Mouse (Mus musculus): ENCODE measurements around the gene Cpxm2. TPM values are rescaled to one million over a fixed set of nuclear protein-coding genes. Genes with fewer than 3 reads are reported as not detected.

Gene Cpxm2
- polyA plus RNA-seq (2016; fragmentation: Nextera tagmentation; extraction: Ambion mirVana), result 0.12 and 0.13 TPM in 2 replicates

GRCm38 (mm10) chr7:132154368-132154961 is at the start of gene Cpxm2:
Gene Cpxm2 (minus strand): TSS chr7:132154739.
- Histone ChIP-seq H3K4me1 (no peaks in the 10 kb centered on the region), H3K4me2 (peak within 1 kb of the TSS; percentile 49), H3K9me3 (replicated peaks) (no peaks in the 10 kb centered on the region), H3K27ac (no peak within 1 kb of the TSS), H3K4me3 (peak within 1 kb of the TSS; percentile 14; the same call in 1 of the 2 replicates), H3K27me3 (replicated peaks) (peaks cover 49% of the 10 kb centered on the region), H3K36me3 (no peaks in the 10 kb centered on the region), H3K9ac (no peak within 1 kb of the TSS)
- ATAC-seq, result no peak
- 10% methylated on average over 39 of the region's 43 CpGs for WGBS (ENCODE audit: insufficient replicate concordance)

GRCm38 (mm10) chr7:132204073-132204612 is 49.6 kb upstream of the Cpxm2 start:
- Histone ChIP-seq H3K9ac (no peak overlapping the region), H3K36me3 (no peaks in the 10 kb centered on the region), H3K4me3 (no peak overlapping the region), H3K27ac (no peak overlapping the region), H3K9me3 (replicated peaks) (no peaks in the 10 kb centered on the region), H3K4me1 (no peaks in the 10 kb centered on the region), H3K4me2 (no peak overlapping the region), H3K27me3 (replicated peaks) (0 out of 2 replicates have a peak, but pooled peaks cover 5% of the 10 kb centered on the region)
- no peak for ATAC-seq
- WGBS (ENCODE audit: insufficient replicate concordance), result 22% methylated on average over 1 of the region's 1 CpGs

- ATAC-seq, result no peak
- WGBS (ENCODE audit: insufficient replicate concordance), result 52% methylated on average over 6 of the region's 6 CpGs
Measured at GRCm38 (mm10) chr7:132199686-132200085, 45.1 kb upstream of the Cpxm2 start.

GRCm38 (mm10) chr7:132198806-132199205 is 44.3 kb upstream of the Cpxm2 start:
- Histone ChIP-seq H3K27ac (no peak overlapping the region), H3K27me3 (replicated peaks) (0 out of 2 replicates have a peak, but pooled peaks cover 4% of the 10 kb centered on the region), H3K4me2 (no peak overlapping the region), H3K36me3 (no peaks in the 10 kb centered on the region), H3K4me1 (no peaks in the 10 kb centered on the region), H3K4me3 (no peak overlapping the region), H3K9ac (no peak overlapping the region), H3K9me3 (replicated peaks) (no peaks in the 10 kb centered on the region)
- no peak for ATAC-seq
- 67% methylated on average over 1 of the region's 1 CpGs for WGBS (ENCODE audit: insufficient replicate concordance)

More at GRCm38 (mm10) chr7:132199686-132200085, 45.1 kb upstream of the Cpxm2 start:
- Histone ChIP-seq H3K4me3 (no peak overlapping the region), H3K27me3 (replicated peaks) (0 out of 2 replicates have a peak, but pooled peaks cover 4% of the 10 kb centered on the region), H3K9me3 (replicated peaks) (no peaks in the 10 kb centered on the region), H3K4me2 (no peak overlapping the region), H3K9ac (no peak overlapping the region), H3K36me3 (no peaks in the 10 kb centered on the region), H3K27ac (no peak overlapping the region), H3K4me1 (no peaks in the 10 kb centered on the region)

- Histone ChIP-seq H3K27ac (no peak overlapping the region), H3K4me2 (no peak overlapping the region), H3K27me3 (replicated peaks) (0 out of 2 replicates have a peak, but pooled peaks cover 4% of the 10 kb centered on the region), H3K4me3 (no peak overlapping the region), H3K4me1 (no peaks in the 10 kb centered on the region), H3K9ac (no peak overlapping the region), H3K9me3 (replicated peaks) (no peaks in the 10 kb centered on the region), H3K36me3 (no peaks in the 10 kb centered on the region)
- 39% methylated on average over 7 of the region's 7 CpGs for WGBS (ENCODE audit: insufficient replicate concordance)
- ATAC-seq, result no peak
Measured at GRCm38 (mm10) chr7:132197817-132198475, 43.4 kb upstream of the Cpxm2 start.

- H3K36me3 ChIP-seq, result no peaks in the 10 kb centered on the region
- H3K9ac ChIP-seq, result no peak overlapping the region
- H3K27me3 ChIP-seq (replicated peaks), result 0 out of 2 replicates have a peak, but pooled peaks cover 4% of the 10 kb centered on the region
- no peak overlapping the region for H3K27ac ChIP-seq
- 40% methylated on average over 1 of the region's 1 CpGs for WGBS (ENCODE audit: insufficient replicate concordance)
- H3K4me1 ChIP-seq, result no peaks in the 10 kb centered on the region
- no peak overlapping the region for H3K4me2 ChIP-seq
- no peaks in the 10 kb centered on the region for H3K9me3 ChIP-seq (replicated peaks)
- no peak for ATAC-seq
- H3K4me3 ChIP-seq, result no peak overlapping the region
Measured at GRCm38 (mm10) chr7:132196581-132196980, 42.0 kb upstream of the Cpxm2 start.

GRCm38 (mm10) chr7:132193606-132194005 is 39.1 kb upstream of the Cpxm2 start:
- H3K4me1 ChIP-seq, result no peaks in the 10 kb centered on the region
- WGBS (ENCODE audit: insufficient replicate concordance), result 76% methylated on average over 2 of the region's 2 CpGs
- no peak for ATAC-seq
- no peak overlapping the region for H3K4me3 ChIP-seq
- H3K27ac ChIP-seq, result no peak overlapping the region
- no peak overlapping the region for H3K4me2 ChIP-seq
- H3K9ac ChIP-seq, result no peak overlapping the region
- H3K36me3 ChIP-seq, result no peaks in the 10 kb centered on the region
- H3K27me3 ChIP-seq (replicated peaks), result no peaks in the 10 kb centered on the region
- H3K9me3 ChIP-seq (replicated peaks), result no peaks in the 10 kb centered on the region

GRCm38 (mm10) chr7:132187456-132187855 is 32.9 kb upstream of the Cpxm2 start:
- Histone ChIP-seq H3K9ac (no peak overlapping the region), H3K27ac (no peak overlapping the region), H3K27me3 (replicated peaks) (no peaks in the 10 kb centered on the region), H3K4me3 (no peak overlapping the region), H3K4me2 (no peak overlapping the region), H3K4me1 (no peaks in the 10 kb centered on the region), H3K36me3 (no peaks in the 10 kb centered on the region), H3K9me3 (replicated peaks) (no peaks in the 10 kb centered on the region)
- no peak for ATAC-seq
- 67% methylated on average over 3 of the region's 3 CpGs for WGBS (ENCODE audit: insufficient replicate concordance)

GRCm38 (mm10) chr7:132183892-132184404 is 29.4 kb upstream of the Cpxm2 start:
- no peak for ATAC-seq

GRCm38 (mm10) chr7:132181586-132182198 is 27.2 kb upstream of the Cpxm2 start:
- Histone ChIP-seq H3K9ac (no peak overlapping the region), H3K4me1 (no peaks in the 10 kb centered on the region), H3K9me3 (replicated peaks) (no peaks in the 10 kb centered on the region), H3K4me2 (no peak overlapping the region), H3K36me3 (no peaks in the 10 kb centered on the region), H3K27me3 (replicated peaks) (no peaks in the 10 kb centered on the region), H3K4me3 (no peak overlapping the region), H3K27ac (no peak overlapping the region)
- ATAC-seq, result no peak
- WGBS (ENCODE audit: insufficient replicate concordance), result 78% methylated on average over 4 of the region's 4 CpGs

More at GRCm38 (mm10) chr7:132183892-132184404, 29.4 kb upstream of the Cpxm2 start:
- Histone ChIP-seq H3K27me3 (replicated peaks) (no peaks in the 10 kb centered on the region), H3K4me3 (no peak overlapping the region), H3K4me2 (no peak overlapping the region), H3K27ac (no peak overlapping the region), H3K9me3 (replicated peaks) (no peaks in the 10 kb centered on the region), H3K9ac (no peak overlapping the region), H3K4me1 (no peaks in the 10 kb centered on the region), H3K36me3 (no peaks in the 10 kb centered on the region)
- WGBS (ENCODE audit: insufficient replicate concordance), result 62% methylated on average over 5 of the region's 5 CpGs

- Histone ChIP-seq H3K27me3 (replicated peaks) (no peaks in the 10 kb centered on the region), H3K36me3 (no peaks in the 10 kb centered on the region), H3K9ac (no peak overlapping the region), H3K4me1 (no peaks in the 10 kb centered on the region), H3K4me3 (no peak overlapping the region), H3K4me2 (no peak overlapping the region), H3K9me3 (replicated peaks) (no peaks in the 10 kb centered on the region), H3K27ac (no peak overlapping the region)
- no peak for ATAC-seq
- WGBS (ENCODE audit: insufficient replicate concordance), result 70% methylated on average over 3 of the region's 3 CpGs
Measured at GRCm38 (mm10) chr7:132181042-132181441, 26.5 kb upstream of the Cpxm2 start.

- H3K27ac ChIP-seq, result no peak overlapping the region
Measured at GRCm38 (mm10) chr7:132179049-132179448, 24.5 kb upstream of the Cpxm2 start.

More at GRCm38 (mm10) chr7:132179049-132179448, 24.5 kb upstream of the Cpxm2 start:
- Histone ChIP-seq H3K4me3 (no peak overlapping the region), H3K4me2 (no peak overlapping the region), H3K27me3 (replicated peaks) (no peaks in the 10 kb centered on the region), H3K9ac (no peak overlapping the region), H3K4me1 (no peaks in the 10 kb centered on the region), H3K36me3 (no peaks in the 10 kb centered on the region), H3K9me3 (replicated peaks) (no peaks in the 10 kb centered on the region)
- ATAC-seq, result no peak
- 21% methylated on average over 1 of the region's 1 CpGs for WGBS (ENCODE audit: insufficient replicate concordance)
